In the genomic region with DNA sequence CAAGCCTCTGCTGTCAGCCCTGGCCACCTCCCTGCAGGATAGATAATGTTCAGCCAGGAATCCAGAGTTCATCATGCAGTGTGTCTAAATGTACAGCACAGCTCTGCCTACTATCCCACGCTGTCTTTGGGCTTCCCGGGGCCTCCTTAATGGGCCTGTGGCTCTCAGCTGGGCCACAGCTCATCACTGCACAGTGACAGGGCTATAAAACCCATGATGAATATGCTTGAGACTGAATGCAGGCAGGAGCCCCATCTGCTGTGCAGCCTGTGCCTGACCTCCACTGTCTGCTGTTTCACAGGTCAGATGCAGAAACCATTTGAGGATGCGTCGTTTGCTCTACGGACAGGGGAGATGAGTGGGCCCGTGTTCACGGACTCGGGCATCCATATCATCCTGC, we compare ENCODE assay signal across 11 mouse cellular contexts. TPM values are rescaled to one million over a fixed set of nuclear protein-coding genes. Genes with fewer than 3 reads are reported as not detected.
A peak's percentile ranks its signal among the peaks of the same experiment; 100 is the strongest.
DNase-seq lines count a peak whose midpoint lies in the region; ATAC-seq and TF ChIP-seq lines count a peak whose summit lies in the region.
"Had no signal": no experiment of that assay in that cellular context is flagged by ENCODE, and none has a peak within 500 bp of the region (broad histone marks: within the 10 kb centered on the region; RNA-seq: fewer than 3 reads in every experiment).

No protein-coding gene starts in this region.

- H3K27me3 ChIP-seq in forebrain, embryonic 15.5 days = no peaks in the 10 kb centered on the region
- no peaks in the 10 kb centered on the region for H3K27me3 ChIP-seq in forebrain, embryonic 16.5 days (replicated peaks; ENCODE audit: control insufficient read depth, insufficient read depth, low read length)
- H3K27me3 ChIP-seq in hindbrain, embryonic 10.5 days (ENCODE audit: insufficient read depth, poor library complexity, severe bottlenecking) = no peaks in the 10 kb centered on the region
- H3K27me3 ChIP-seq in hindbrain, embryonic 15.5 days = no peaks in the 10 kb centered on the region
- H3K27me3 ChIP-seq in midbrain, postnatal 0 days (ENCODE audit: insufficient read depth, low read length) = no peaks in the 10 kb centered on the region
- H3K27me3 ChIP-seq: heart, embryonic 12.5 days; liver, embryonic 15.5 days had no signal

- no peak for TF ChIP-seq CTCF in midbrain, postnatal 0 days (IDR thresholded peaks at IDR 0.05)

- peaks cover 46% of the 10 kb centered on the region for H3K4me1 ChIP-seq in forebrain, embryonic 15.5 days
- peaks cover 27% of the 10 kb centered on the region for H3K4me1 ChIP-seq in forebrain, embryonic 16.5 days (replicated peaks; ENCODE audit: control insufficient read depth, insufficient read depth, low read length)
- H3K4me1 ChIP-seq in hindbrain, embryonic 10.5 days (replicated peaks) = peaks cover 48% of the 10 kb centered on the region
- H3K4me1 ChIP-seq in hindbrain, embryonic 15.5 days (replicated peaks) = peaks cover 47% of the 10 kb centered on the region
- H3K4me1 ChIP-seq in midbrain, postnatal 0 days (ENCODE audit: insufficient read depth, low read length) = peaks cover 2% of the 10 kb centered on the region; the same call in 1 of the 2 replicates

- ATAC-seq in forebrain, embryonic 15.5 days (replicated peaks) = no peak
- no peak for ATAC-seq in forebrain, embryonic 16.5 days
- ATAC-seq in hindbrain, embryonic 15.5 days (ENCODE audit: low FRiP score, low read depth) = peak; percentile 15; the same call in 1 of the 2 replicates
- no peak for ATAC-seq in midbrain, postnatal 0 days (ENCODE audit: low FRiP score)

- 90% methylated on average over 8 of the region's 8 CpGs for WGBS in forebrain, embryonic 15.5 days
- whole genome bisulfite sequencing in forebrain, embryonic 16.5 days = 91% methylated on average over 8 of the region's 8 CpGs
- WGBS in hindbrain, embryonic 10.5 days = 83% methylated on average over 8 of the region's 8 CpGs
- 44% methylated on average over 8 of the region's 8 CpGs for WGBS in hindbrain, embryonic 15.5 days
- WGBS in midbrain, postnatal 0 days = 87% methylated on average over 8 of the region's 8 CpGs

- peak overlapping the region; percentile 85 for H3K27ac ChIP-seq in forebrain, embryonic 15.5 days (replicated peaks)
- no peak overlapping the region for H3K27ac ChIP-seq in forebrain, embryonic 16.5 days (ENCODE audit: low read length)
- H3K27ac ChIP-seq in hindbrain, embryonic 10.5 days = peak overlapping the region; percentile 69
- H3K27ac ChIP-seq in hindbrain, embryonic 15.5 days (replicated peaks) = peak overlapping the region; percentile 84
- H3K27ac ChIP-seq in midbrain, postnatal 0 days (ENCODE audit: low read depth, low read length) = peak overlapping the region; percentile 48; the same call in 1 of the 2 replicates
- H3K27ac ChIP-seq: liver, embryonic 15.5 days had no signal

- H3K9ac ChIP-seq in forebrain, embryonic 15.5 days (replicated peaks) = 0 out of 2 replicates have a peak overlapping the region, but pooled peaks have one; percentile 11
- no peak overlapping the region for H3K9ac ChIP-seq in forebrain, embryonic 16.5 days (replicated peaks; ENCODE audit: low read depth, low read length)
- no peak overlapping the region for H3K9ac ChIP-seq in hindbrain, embryonic 15.5 days
- H3K9ac ChIP-seq in midbrain, postnatal 0 days (replicated peaks; ENCODE audit: low read length, poor library complexity, severe bottlenecking) = no peak overlapping the region
- H3K9ac ChIP-seq: heart, embryonic 12.5 days; liver, embryonic 15.5 days had no signal

- H3K36me3 ChIP-seq in forebrain, embryonic 15.5 days = peaks cover 30% of the 10 kb centered on the region
- peaks cover 7% of the 10 kb centered on the region; the same call in 1 of the 2 replicates for H3K36me3 ChIP-seq in forebrain, embryonic 16.5 days (ENCODE audit: control insufficient read depth, insufficient read depth)
- H3K36me3 ChIP-seq in hindbrain, embryonic 10.5 days = peaks cover 76% of the 10 kb centered on the region
- H3K36me3 ChIP-seq in hindbrain, embryonic 15.5 days = peaks cover 16% of the 10 kb centered on the region
- H3K36me3 ChIP-seq in midbrain, postnatal 0 days (ENCODE audit: insufficient read depth, low read length) = peaks cover 38% of the 10 kb centered on the region

- no peaks in the 10 kb centered on the region for H3K9me3 ChIP-seq in forebrain, embryonic 15.5 days
- no peaks in the 10 kb centered on the region for H3K9me3 ChIP-seq in forebrain, embryonic 16.5 days (ENCODE audit: control insufficient read depth, low read length)
- no peaks in the 10 kb centered on the region for H3K9me3 ChIP-seq in hindbrain, embryonic 10.5 days
- H3K9me3 ChIP-seq in hindbrain, embryonic 15.5 days = no peaks in the 10 kb centered on the region
- no peaks in the 10 kb centered on the region for H3K9me3 ChIP-seq in midbrain, postnatal 0 days (ENCODE audit: low read length)
- H3K9me3 ChIP-seq: heart, embryonic 12.5 days; liver, embryonic 15.5 days had no signal

- H3K4me3 ChIP-seq in forebrain, embryonic 15.5 days = no peak overlapping the region
- no peak overlapping the region for H3K4me3 ChIP-seq in forebrain, embryonic 16.5 days (replicated peaks; ENCODE audit: low read length)
- H3K4me3 ChIP-seq in hindbrain, embryonic 10.5 days = no peak overlapping the region
- H3K4me3 ChIP-seq in hindbrain, embryonic 15.5 days = no peak overlapping the region
- no peak overlapping the region for H3K4me3 ChIP-seq in midbrain, postnatal 0 days (ENCODE audit: low read depth, low read length)
- H3K4me3 ChIP-seq: heart, embryonic 12.5 days; liver, embryonic 15.5 days had no signal

- DNase-seq in hindbrain, embryonic 10.5 days (ENCODE audit: low spot score) = peak; percentile 32
- no peak for DNase-seq in midbrain, postnatal 0 days (ENCODE audit: low spot score)
- DNase-seq in adrenal gland, adult 18-20 months (ENCODE audit: low spot score in 2 of 2) = no peak
- no peak for DNase-seq in ovary, adult 18-20 months (ENCODE audit: low spot score)
- no peak for DNase-seq in thymus, adult 18-20 months
- DNase-seq: kidney, adult 11 months had no signal

- no peak overlapping the region for H3K4me2 ChIP-seq in forebrain, embryonic 15.5 days (replicated peaks)
- H3K4me2 ChIP-seq in forebrain, embryonic 16.5 days (ENCODE audit: low read length) = no peak overlapping the region
- no peak overlapping the region for H3K4me2 ChIP-seq in hindbrain, embryonic 15.5 days
- H3K4me2 ChIP-seq in midbrain, postnatal 0 days (ENCODE audit: low read depth, low read length, poor library complexity, severe bottlenecking) = no peak overlapping the region
- H3K4me2 ChIP-seq: heart, embryonic 12.5 days; liver, embryonic 15.5 days had no signal

RNA-seq across cellular contexts. Expression of gene Pin1, which starts 11.0 kb away (rescaled TPM):
- 62.4 and 64.9 TPM in 2 replicates for polyA plus RNA-seq in forebrain, embryonic 15.5 days (2015; fragmentation: Nextera tagmentation; extraction: Ambion mirVana)
- polyA plus RNA-seq in forebrain, embryonic 16.5 days (2015; fragmentation: Nextera tagmentation; extraction: Ambion mirVana) = 58.9 and 63.2 TPM in 2 replicates
- polyA plus RNA-seq in hindbrain, embryonic 10.5 days (2016; fragmentation: Nextera tagmentation; extraction: Ambion mirVana) = 83.7 and 88.6 TPM in 2 replicates
- 66.0 and 66.3 TPM in 2 replicates for polyA plus RNA-seq in hindbrain, embryonic 15.5 days (2015; fragmentation: Nextera tagmentation; extraction: Ambion mirVana)
- total RNA-seq in midbrain, postnatal 0 days (2014; rRNA removed) = 31.9 and 32.0 TPM in 2 replicates
- polyA plus RNA-seq in midbrain, postnatal 0 days (2015; fragmentation: Nextera tagmentation; extraction: Ambion mirVana) = 60.3 and 67.1 TPM in 2 replicates
- total RNA-seq in adrenal gland, adult 18-20 months (2021) = 10 to 100 TPM; 24.9 to 27.7 TPM

RNA-seq across cellular contexts. Expression of gene Fbxl12, which starts 18.3 kb away (rescaled TPM):
- polyA plus RNA-seq in forebrain, embryonic 15.5 days (2015; fragmentation: Nextera tagmentation; extraction: Ambion mirVana) = 16.3 and 16.4 TPM in 2 replicates
- 15.0 and 16.2 TPM in 2 replicates for polyA plus RNA-seq in forebrain, embryonic 16.5 days (2015; fragmentation: Nextera tagmentation; extraction: Ambion mirVana)
- polyA plus RNA-seq in hindbrain, embryonic 10.5 days (2016; fragmentation: Nextera tagmentation; extraction: Ambion mirVana) = 21.5 and 21.9 TPM in 2 replicates
- 13.8 TPM in 2 replicates for polyA plus RNA-seq in hindbrain, embryonic 15.5 days (2015; fragmentation: Nextera tagmentation; extraction: Ambion mirVana)
- total RNA-seq in midbrain, postnatal 0 days (2014; rRNA removed) = 17.6 and 25.3 TPM in 2 replicates
- polyA plus RNA-seq in midbrain, postnatal 0 days (2015; fragmentation: Nextera tagmentation; extraction: Ambion mirVana) = 12.9 and 13.6 TPM in 2 replicates
- 10 to 100 TPM; 18.3 to 19.4 TPM for total RNA-seq in adrenal gland, adult 18-20 months (2021)

RNA-seq across cellular contexts. Expression of gene Ubl5, which starts 20.2 kb away (rescaled TPM):
- 510 and 551 TPM in 2 replicates for polyA plus RNA-seq in forebrain, embryonic 15.5 days (2015; fragmentation: Nextera tagmentation; extraction: Ambion mirVana)
- polyA plus RNA-seq in forebrain, embryonic 16.5 days (2015; fragmentation: Nextera tagmentation; extraction: Ambion mirVana) = 467 and 469 TPM in 2 replicates
- 393 and 437 TPM in 2 replicates for polyA plus RNA-seq in hindbrain, embryonic 10.5 days (2016; fragmentation: Nextera tagmentation; extraction: Ambion mirVana)
- 441 and 476 TPM in 2 replicates for polyA plus RNA-seq in hindbrain, embryonic 15.5 days (2015; fragmentation: Nextera tagmentation; extraction: Ambion mirVana)
- total RNA-seq in midbrain, postnatal 0 days (2014; rRNA removed) = 213 and 253 TPM in 2 replicates
- polyA plus RNA-seq in midbrain, postnatal 0 days (2015; fragmentation: Nextera tagmentation; extraction: Ambion mirVana) = 498 and 531 TPM in 2 replicates
- total RNA-seq in adrenal gland, adult 18-20 months (2021) = 100 to 1,000 TPM; 352 to 436 TPM
